Mouse (Mus musculus) CH12F3 (cell line): ENCODE results near the gene Hoxb4.

Experiments used
- in situ Hi-C: fragments of 300-500 bp; cut with MboI; formaldehyde crosslinking; loops from 2 replicates; pipeline ENCODE4 v1.14.3; 2020; ENCODE audit warnings: low sequenced_read_pairs

The Hoxb4 gene

GRCm38 (mm10) chr11:96327750-96328149, 9.7 kb downstream of the Hoxb4 start:
- in situ Hi-C loops: no loop called here

DNA sequence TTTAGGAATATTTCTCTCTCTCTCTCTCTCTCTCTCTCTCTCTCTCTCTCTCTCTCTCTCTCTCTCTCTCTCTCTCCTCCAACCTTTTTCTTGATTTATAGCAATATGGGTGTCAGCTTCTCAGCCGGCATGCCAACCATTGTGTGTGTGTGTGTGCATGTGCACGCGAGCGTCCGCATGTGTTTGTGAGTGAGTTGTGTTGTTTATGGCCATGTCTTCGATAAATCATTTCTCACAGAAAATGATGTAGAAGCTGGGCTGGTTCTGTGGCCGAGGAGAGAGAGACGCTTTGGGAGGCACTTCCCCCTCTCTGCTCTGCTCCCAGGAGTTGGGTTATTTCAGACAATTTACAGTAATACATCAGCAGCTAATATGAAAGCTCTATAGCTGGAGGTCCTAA, 10.5 kb downstream of the Hoxb4 start:
- in situ Hi-C loops: no loop called here

DNA sequence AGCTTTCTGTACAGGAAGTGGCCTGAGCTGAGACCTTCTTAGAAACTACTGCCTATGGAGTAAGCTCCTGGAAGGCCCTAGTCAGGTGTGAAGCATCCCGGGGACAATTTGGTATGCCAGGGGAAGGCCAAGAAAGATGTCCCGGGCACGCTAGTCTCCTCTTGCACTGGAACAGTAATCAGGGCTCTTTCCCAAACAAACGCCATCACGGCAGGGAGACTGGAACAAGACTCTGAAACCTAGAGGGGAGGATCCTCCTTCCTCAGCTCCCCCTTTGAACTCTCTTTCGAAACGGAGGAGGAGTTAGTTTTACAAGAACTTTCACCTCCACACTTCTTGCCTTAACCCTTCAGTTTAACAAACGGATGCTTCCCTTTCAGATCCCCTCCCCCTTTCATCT, 14.0 kb downstream of the Hoxb4 start:
- in situ Hi-C loops: no loop called here

DNA sequence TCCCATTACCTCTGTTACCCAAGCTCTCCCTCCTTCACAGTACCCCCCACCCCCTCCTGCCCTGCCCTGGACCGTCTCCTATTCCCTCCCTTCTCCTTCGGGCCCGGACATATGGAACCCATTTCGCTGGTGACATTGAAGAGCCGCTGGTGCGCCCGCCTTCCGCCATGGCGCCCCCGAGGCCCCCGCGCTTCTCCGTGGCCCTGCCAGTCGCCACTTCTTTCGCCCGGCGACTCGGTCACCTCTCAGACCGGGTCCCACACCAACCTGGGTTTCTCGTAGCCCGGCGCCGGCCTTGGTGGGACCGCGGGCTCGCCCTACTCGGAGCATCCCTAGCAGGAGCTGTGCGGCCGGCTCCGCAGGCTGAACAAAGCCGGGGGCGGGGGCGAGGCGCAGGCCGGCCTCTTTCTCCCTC, 14.6 kb downstream of the Hoxb4 start:
- in situ Hi-C loops: no loop called here

- in situ Hi-C loops: no loop called here
These were observed 15.4 kb downstream of the Hoxb4 start for GRCm38 (mm10) chr11:96333241-96334001.

- in situ Hi-C loops: no loop called here
These were observed 15.9 kb downstream of the Hoxb4 start for GRCm38 (mm10) chr11:96334002-96334364.

DNA sequence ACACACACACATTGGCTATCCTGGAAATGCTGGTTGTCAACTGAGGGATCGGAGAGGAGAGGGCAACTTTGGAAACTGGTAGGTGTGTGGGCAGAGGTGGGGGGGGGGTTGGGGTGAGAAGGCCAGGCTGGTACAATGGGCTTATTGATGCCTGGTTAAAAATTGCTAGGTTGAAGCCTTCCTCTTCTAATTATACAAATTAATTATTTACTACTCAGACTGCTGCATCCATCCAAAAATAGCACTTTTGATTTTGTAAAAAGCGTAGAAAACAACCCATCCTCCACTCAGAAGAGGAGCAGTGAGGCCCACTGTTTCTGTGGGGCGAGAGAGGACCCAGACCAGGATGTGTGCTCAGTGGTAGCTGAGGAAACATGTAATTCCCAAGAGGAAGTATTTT, 16.9 kb downstream of the Hoxb4 start:
- in situ Hi-C loops: no loop called here

DNA sequence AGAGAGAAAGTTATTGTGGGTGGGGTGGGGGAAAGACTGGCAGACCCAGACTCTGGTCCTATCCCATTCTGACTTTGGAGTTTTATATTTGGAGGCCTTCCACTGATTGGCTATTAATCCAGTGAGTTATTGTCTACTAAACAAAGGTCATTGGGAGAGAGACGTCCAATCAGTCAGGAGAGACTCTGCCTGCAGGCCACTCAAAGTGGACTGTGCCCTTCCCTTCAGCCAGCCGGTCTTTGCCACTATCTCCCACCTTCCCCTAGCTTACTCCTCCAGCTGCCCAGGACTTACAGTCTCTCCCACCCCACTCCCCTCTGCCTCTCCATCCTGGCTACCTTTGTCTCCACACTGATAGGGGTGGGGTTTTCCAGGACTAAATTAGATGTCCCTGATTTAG, 18.5 kb downstream of the Hoxb4 start:
- in situ Hi-C loops: no loop called here

GRCm38 (mm10) chr11:96337026-96337425, 19.0 kb downstream of the Hoxb4 start:
- in situ Hi-C loops: no loop called here

GRCm38 (mm10) chr11:96338957-96339855, 21.1 kb downstream of the Hoxb4 start:
- in situ Hi-C loops: no loop called here

DNA sequence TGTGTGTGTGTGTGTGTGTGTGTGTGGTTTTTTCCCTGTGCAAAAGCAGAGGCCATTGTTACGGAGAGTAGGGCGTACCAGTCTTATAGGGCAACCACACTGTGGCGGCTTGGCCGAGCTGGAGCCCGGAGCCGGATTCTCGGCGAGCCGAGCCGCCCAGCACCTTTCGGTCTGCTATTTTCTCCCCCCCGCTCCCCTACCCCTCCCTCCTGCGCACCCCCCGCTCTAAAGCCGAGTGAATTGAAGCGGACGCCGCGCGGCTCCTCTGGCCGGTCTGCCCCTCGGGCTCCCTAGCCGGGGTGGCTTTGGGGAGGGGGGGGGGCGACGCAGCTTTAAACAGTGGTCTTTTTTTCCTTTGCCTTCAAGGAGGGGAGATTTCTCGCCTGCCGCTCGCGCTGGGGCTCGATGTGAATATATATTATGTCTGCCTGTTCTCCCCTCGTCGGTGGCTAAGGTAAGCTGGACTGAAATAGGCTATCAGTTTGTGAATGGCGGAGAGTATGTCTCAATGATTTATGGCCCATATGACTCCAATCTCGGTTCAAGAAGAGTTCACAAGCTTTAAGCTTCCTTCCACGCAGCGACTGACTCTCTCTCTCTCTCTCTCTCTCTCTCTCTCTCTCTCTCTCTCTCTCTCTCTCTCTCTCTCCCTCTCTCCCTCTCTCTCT, 22.8 kb downstream of the Hoxb4 start:
- in situ Hi-C loops: no loop called here

GRCm38 (mm10) chr11:96341701-96342575, 23.9 kb downstream of the Hoxb4 start:
- in situ Hi-C loops: no loop called here

DNA sequence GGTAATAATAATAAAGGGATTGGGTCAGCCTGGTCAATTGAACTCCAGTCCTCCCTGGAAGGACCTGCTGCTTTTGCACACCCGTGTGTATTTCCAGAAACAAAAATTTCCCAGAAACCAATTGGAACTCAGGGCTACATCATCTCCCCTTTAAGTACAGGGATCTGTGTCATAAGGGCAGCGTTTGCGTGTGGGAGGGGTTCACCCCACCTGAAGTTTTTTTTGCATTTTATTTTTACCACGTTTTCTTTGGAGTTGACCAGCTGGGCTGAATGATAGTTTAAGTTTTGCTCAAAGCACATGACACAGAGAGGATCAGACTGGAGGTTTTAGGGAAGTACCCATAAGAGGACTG, 24.5 kb downstream of the Hoxb4 start:
- in situ Hi-C loops: no loop called here

- in situ Hi-C loops: no loop called here
These were observed 25.2 kb downstream of the Hoxb4 start for GRCm38 (mm10) chr11:96343206-96343745.

- in situ Hi-C loops: no loop called here
These were observed 26.2 kb downstream of the Hoxb4 start for GRCm38 (mm10) chr11:96344061-96344877.

GRCm38 (mm10) chr11:96344878-96345159, 26.8 kb downstream of the Hoxb4 start:
- in situ Hi-C loops: no loop called here

GRCm38 (mm10) chr11:96345220-96345892, 27.3 kb downstream of the Hoxb4 start:
- in situ Hi-C loops: no loop called here

DNA sequence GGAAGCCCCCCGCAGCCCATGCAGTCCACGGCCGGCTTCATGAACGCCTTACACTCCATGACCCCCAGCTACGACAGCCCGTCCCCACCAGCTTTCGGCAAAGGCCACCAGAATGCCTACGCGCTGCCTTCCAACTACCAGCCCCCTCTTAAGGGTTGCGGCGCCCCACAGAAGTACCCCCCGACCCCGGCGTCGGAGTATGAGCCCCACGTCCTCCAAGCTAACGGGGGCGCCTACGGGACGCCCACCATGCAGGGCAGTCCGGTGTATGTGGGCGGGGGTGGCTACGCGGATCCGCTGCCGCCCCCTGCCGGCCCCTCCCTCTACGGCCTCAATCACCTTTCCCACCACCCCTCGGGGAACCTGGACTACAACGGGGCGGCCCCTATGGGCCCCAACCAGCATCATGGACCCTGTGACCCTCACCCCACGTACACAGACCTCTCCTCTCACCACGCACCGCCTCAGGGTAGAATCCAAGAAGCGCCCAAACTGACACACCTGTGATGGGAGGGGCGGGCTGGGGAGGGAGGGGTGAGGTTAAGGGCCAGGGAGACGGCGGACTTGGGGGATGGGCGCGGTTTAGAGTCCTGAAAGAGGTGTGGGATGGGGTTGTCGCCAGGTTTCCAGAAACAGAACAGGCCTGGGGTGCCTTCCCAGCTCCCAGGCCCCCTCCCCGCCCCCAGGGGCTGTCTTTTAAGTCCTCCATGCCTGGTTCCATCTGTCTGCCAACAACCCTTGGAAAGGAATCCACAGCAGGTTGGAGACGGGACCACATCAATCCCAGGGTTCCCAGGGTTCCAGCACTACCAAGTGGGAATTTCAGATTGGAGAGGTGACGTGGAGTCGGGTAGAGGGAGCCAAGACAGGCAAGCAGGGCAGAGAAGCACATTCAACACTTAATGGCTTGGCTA, 28.1 kb downstream of the Hoxb4 start:
- in situ Hi-C loops: no loop called here
